Mouse (Mus musculus): ENCODE results near the gene Stxbp5. TPM values are rescaled to one million over a fixed set of nuclear protein-coding genes. Genes with fewer than 3 reads are reported as not detected.

The Stxbp5 gene
- total RNA-seq, 2 experiments from 2014 or later: 39.4 to 71.4 TPM

DNA sequence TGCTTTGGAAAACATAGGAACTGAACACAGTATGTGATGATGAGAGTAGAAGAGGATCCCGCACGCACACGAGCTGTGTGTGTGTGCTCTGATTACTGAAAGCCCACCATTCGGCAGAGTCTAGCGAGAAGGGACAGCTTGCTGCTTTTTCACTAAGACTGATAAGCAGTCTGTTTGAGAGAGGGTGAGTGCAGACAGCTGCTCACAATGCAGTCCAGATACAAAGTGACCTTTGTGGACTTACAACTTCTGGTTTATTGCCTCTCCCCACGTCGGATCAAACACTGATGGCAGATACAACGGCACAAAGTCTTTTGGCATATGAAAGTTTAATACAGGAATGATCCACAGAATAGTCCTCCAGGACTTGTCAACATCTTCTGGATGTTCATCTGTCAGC is 140.6 kb downstream of the Stxbp5 start:
- ATAC-seq (replicated peaks; ENCODE audit: poor library complexity): no peak

DNA sequence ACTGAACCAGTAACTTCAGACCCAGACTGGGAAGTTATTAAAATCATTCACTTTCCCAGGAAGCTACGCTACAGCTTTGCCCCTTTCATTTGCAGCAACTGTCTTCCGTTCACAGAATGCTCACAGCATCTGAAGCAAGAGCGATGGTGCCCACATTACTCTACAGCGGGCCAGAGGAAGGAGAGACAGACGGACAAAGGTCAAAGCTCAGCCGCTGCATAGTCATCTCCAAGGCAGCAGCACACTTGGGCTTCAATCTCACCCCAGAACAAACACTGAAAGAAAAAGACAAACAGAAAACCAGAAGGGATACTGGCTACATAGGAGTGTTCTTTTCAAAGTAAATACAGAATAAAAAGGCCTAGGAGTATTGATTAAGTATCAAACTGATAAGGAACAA is 144.3 kb downstream of the Stxbp5 start:
- no peak for ATAC-seq (replicated peaks; ENCODE audit: poor library complexity)

DNA sequence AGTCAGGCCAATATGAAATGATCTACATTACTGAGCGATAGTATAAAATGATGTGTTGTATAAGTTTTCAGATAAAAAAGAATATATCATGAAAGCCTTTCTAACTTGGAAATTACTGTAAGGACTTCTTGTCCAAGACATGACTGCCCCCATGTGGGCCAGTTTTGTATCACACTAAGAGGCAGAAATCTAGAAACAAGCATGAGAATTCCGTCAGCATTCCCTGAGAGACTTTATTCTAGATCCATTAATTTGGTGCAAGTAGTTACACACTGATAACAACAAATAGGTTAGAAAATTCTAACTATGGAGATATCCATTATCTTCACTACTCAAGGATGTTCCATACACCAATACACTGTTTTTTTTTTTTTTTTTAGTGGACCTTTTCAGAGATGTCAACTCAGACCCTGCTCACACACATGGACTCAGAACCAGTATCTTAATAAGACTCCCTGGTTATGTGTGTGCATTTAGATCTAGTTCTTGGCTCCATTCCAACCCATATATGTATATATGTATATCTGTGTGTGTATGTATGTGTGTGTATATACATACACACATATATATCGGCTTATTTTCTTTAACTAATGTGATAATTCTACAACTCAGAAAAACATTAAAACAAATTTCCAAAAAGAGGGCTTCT is 145.9 kb downstream of the Stxbp5 start:
- peak; percentile 69 for ATAC-seq (replicated peaks; ENCODE audit: poor library complexity)

DNA sequence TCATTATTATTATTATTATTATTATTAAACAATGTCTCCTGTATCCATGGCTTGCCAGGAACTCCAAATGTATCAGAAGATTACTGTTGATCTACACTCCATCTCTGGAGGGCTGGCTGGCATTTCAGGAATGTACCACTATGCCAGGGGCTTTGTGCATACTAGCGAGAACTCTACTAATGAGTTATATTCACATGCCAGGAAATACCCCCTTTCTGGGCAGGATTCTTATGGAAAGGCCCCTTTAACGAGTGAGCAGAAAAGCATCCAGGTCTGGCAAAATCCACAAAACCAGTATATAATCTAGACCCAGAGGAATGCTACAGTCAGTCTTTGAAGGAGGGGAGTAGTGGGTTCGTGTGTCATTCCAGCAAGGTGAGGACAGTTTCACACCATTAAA is 167.0 kb downstream of the Stxbp5 start:
- no peak for ATAC-seq (replicated peaks; ENCODE audit: poor library complexity)

DNA sequence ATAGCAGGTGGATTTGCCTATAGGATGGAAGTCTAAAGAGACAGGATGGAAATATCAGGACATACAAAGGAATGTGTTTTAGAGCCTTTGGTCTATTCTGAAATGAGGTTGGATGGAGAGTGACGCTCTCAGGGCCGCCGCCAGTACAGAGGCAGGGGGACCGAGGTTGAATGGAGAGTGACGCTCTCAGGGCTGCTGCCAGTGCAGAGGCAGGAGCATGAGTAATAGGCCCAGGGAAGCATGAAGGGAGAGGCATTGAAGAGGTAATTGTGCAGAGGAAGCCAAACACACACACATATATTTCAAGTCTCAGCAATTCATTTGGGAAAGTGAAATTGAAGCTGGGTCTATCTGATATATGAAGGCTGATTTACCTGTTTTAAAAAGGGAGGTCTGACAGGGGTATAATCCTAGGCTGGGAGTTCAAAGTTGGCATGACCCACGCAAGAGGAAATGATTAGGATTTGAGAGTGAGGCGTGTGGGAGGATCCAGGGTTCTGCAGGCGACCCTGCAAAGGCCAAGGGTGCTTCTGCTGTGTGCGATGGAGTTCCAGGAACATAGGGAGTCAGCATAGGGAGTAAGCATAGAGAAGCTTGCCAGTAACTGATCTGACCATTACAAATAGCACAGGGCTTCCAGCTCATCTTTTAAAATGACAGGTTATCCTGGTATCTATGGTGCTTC is 168.7 kb downstream of the Stxbp5 start:
- no peak for ATAC-seq (replicated peaks; ENCODE audit: poor library complexity)

DNA sequence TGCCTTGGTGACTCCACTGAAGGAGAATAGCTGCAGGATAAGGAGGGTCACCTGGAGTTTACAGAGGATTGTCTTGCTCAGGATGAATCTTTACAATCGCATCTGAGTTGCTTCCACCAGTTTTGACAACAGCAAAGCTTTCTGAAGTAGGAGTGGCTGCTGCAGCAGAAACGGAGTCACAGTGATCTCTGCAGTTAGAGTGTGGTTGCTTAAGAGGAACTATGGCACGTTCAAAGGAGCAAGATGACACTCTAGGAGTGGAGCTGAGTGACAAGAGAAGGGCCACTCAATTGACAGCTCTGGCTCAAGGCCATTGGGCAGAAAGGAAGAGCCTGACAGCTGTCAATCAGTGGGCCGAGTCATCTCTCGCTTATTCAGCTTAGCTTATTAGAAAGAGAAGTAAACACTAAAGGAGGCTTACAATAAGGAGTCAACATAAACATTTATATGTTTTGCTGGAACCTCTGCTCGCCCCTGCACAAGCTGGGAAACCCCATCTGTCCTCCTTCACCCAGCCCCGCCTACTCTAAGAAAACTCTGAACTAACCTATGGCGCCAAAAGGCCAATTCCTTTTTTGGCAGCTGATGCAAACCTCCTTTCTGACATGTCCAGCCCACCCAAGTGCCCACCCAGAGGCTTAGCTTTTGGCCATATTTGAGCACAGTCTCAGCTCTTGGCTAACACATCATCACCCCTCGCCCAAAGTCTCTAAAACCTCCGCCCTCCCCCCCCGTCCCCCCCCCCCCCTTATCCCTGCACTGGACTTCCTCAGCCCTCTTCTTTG is 178.2 kb downstream of the Stxbp5 start:
- no peak for ATAC-seq (replicated peaks; ENCODE audit: poor library complexity)

DNA sequence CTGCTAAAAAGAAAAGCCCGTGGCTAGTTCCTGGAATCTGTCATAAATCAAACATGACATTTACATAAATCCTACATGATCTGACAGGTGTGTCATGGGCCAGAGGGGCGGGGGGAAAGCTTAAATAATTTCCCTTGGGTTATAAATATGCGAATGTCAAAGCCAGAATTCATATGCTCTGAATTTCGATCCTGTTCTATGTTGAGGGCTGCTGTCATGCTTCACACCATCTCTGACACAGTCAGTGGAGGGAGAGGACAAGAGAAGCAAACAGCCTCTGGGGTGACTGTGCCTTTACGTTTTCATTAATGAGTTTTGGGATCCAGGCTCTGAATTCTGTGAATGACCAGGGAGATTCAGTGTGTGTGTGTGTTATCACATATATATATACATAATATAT is 180.9 kb downstream of the Stxbp5 start:
- ATAC-seq (replicated peaks; ENCODE audit: poor library complexity): no peak

DNA sequence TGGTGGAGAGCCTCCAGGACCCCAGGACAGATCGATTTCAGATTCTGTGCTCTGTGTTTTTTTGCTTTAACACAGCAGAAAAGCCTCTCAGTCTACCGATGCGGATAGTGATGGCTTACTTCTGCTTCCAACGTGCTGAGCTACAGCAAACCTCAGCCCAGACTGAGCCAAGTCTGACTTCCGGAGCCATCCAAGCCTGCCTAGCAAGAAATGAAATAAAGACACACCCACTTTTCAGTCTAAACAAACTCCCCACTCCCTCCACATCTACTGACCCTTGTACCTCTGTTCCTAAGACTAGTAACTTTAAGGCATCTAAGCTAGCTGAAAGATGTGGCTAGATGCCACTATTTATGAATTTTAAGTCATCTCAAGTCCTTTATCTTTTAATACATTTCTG is 182.8 kb downstream of the Stxbp5 start:
- ATAC-seq (replicated peaks; ENCODE audit: poor library complexity): no peak

Other genes starting within 250 kb of the Stxbp5 start
- 0.02 TPM in 1 of 2 replicates, not detected in the other for gene Samd5, start 225.9 kb downstream of the Stxbp5 start, total RNA-seq (2015)
- gene Samd5, start 225.9 kb downstream of the Stxbp5 start, total RNA-seq (2017): not detected in 2 replicates